Mouse (Mus musculus): ENCODE results near the gene Celf2.

DNA sequence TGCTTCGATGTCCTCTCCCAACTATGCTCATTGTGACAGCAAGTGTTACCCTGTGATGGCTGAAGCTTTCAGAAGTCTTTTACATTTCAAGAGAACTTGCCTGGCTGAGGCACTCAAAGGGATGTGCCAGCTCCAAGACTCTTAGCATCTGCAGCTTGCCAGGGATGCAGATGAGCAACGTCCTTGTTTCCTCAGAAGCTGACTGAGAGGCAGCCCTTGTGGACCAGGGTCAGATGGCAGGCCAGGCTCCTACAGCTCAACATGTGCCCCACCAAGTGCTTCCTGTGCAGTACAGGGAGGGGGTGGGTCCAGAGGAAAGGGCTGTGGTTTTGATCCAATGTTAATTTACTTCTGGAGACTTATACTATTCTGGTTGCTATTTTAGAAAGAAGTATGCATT is 285.8 kb downstream of the Celf2 start:
- TF ChIP-seq POLR2A (IDR thresholded peaks at IDR 0.05; ENCODE audit: low read depth, low read length) (no peak), CTCF (IDR thresholded peaks at IDR 0.05; ENCODE audit: extremely low read depth, insufficient read depth, insufficient read length, insufficient replicate concordance) (no peak)
